Mouse (Mus musculus) embryo, embryonic 9.5 days (tissue): Measurements from ENCODE around the gene Nxn.
A peak's percentile ranks its signal among the peaks of the same experiment; 100 is the strongest.

Experiments
- DNase-seq: peaks from one replicate; pipeline ENCODE4 v3.0.0-alpha.2; 2017; ENCODE audit errors: extremely low spot score

The Nxn gene

GRCm38 (mm10) chr11:76363178-76363577, 35.8 kb downstream of the Nxn start:
- DNase-seq, result peak; percentile 77

- DNase-seq, result no peak
These were observed 37.5 kb downstream of the Nxn start for GRCm38 (mm10) chr11:76361422-76361821.

- DNase-seq, result no peak
These were observed 38.7 kb downstream of the Nxn start for GRCm38 (mm10) chr11:76360255-76360654.

GRCm38 (mm10) chr11:76358628-76359320, 40.2 kb downstream of the Nxn start:
- DNase-seq, result no peak

GRCm38 (mm10) chr11:76357464-76357863, 41.5 kb downstream of the Nxn start:
- no peak for DNase-seq

- no peak for DNase-seq
These were observed 42.8 kb downstream of the Nxn start for GRCm38 (mm10) chr11:76356091-76356490.

GRCm38 (mm10) chr11:76355425-76355824, 43.5 kb downstream of the Nxn start:
- DNase-seq, result no peak

GRCm38 (mm10) chr11:76352861-76353558, 45.9 kb downstream of the Nxn start:
- DNase-seq, result peak; percentile 17

- DNase-seq, result no peak
These were observed 47.3 kb downstream of the Nxn start for GRCm38 (mm10) chr11:76351624-76352011.

- DNase-seq, result peak; percentile 48
These were observed 47.9 kb downstream of the Nxn start for GRCm38 (mm10) chr11:76350931-76351623.

- DNase-seq, result no peak
These were observed 49.1 kb downstream of the Nxn start for GRCm38 (mm10) chr11:76349833-76350232.

GRCm38 (mm10) chr11:76347589-76347988, 51.4 kb downstream of the Nxn start:
- DNase-seq, result no peak

GRCm38 (mm10) chr11:76343031-76343430, 55.9 kb downstream of the Nxn start:
- DNase-seq, result peak; percentile 48

GRCm38 (mm10) chr11:76341884-76342645, 56.9 kb downstream of the Nxn start:
- no peak for DNase-seq

- DNase-seq, result no peak
These were observed 57.8 kb downstream of the Nxn start for GRCm38 (mm10) chr11:76341163-76341562.

GRCm38 (mm10) chr11:76339830-76340229, 59.1 kb downstream of the Nxn start:
- DNase-seq, result no peak

GRCm38 (mm10) chr11:76339141-76339540, 59.8 kb downstream of the Nxn start:
- no peak for DNase-seq

GRCm38 (mm10) chr11:76338656-76339055, 60.3 kb downstream of the Nxn start:
- DNase-seq, result no peak

GRCm38 (mm10) chr11:76337764-76338163, 61.2 kb downstream of the Nxn start:
- no peak for DNase-seq

- DNase-seq, result no peak
These were observed 61.7 kb downstream of the Nxn start for GRCm38 (mm10) chr11:76337236-76337635.

- no peak for DNase-seq
These were observed 62.7 kb downstream of the Nxn start for GRCm38 (mm10) chr11:76336224-76336623.

- no peak for DNase-seq
These were observed 64.0 kb downstream of the Nxn start for GRCm38 (mm10) chr11:76334966-76335365.
